16 mouse cellular contexts compared by ENCODE assay signal in the genomic region with DNA sequence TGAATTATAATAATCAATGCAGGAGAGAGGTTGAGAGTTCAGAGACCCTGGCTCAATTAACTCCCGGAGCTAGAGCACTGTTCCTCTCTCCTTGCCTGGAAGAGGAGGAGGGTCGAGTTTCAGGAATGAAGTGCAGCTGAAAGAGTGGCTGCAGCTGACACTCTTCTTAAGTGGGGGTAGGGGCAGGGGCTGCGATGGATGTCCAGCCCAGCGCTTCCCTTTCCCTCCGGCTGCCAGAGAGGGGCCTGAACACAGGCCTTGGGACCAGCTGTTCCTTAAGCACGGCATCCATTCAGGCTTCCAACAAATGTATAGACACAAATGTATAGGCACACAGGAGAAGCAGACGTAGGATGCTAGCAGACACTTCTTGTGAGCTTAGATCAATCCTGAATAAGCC. TPM values are rescaled to one million over a fixed set of nuclear protein-coding genes. Genes with fewer than 3 reads are reported as not detected.
DNase-seq lines count a peak whose midpoint lies in the region; ATAC-seq and TF ChIP-seq lines count a peak whose summit lies in the region.
"Had no signal": no experiment of that assay in that cellular context is flagged by ENCODE, and none has a peak within 500 bp of the region (broad histone marks: within the 10 kb centered on the region; RNA-seq: fewer than 3 reads in every experiment).

No protein-coding gene starts in this region.

- H3K4me3 ChIP-seq in hindbrain, embryonic 10.5 days, result no peak overlapping the region
- H3K4me3 ChIP-seq in hindbrain, embryonic 12.5 days, result no peak overlapping the region
- H3K4me3 ChIP-seq in midbrain, postnatal 0 days (ENCODE audit: low read depth, low read length), result no peak overlapping the region
- H3K4me3 ChIP-seq in midbrain, embryonic 16.5 days (ENCODE audit: low read depth, low read length), result no peak overlapping the region
- H3K4me3 ChIP-seq: erythroblast, embryonic 14.5 days; heart, embryonic 15.5 days had no signal

- no peak for TF ChIP-seq CTCF in midbrain, postnatal 0 days (IDR thresholded peaks at IDR 0.05)

- H3K36me3 ChIP-seq in hindbrain, embryonic 10.5 days, result no peaks in the 10 kb centered on the region
- no peaks in the 10 kb centered on the region for H3K36me3 ChIP-seq in hindbrain, embryonic 12.5 days
- no peaks in the 10 kb centered on the region for H3K36me3 ChIP-seq in midbrain, postnatal 0 days (ENCODE audit: insufficient read depth, low read length)
- no peaks in the 10 kb centered on the region for H3K36me3 ChIP-seq in midbrain, embryonic 16.5 days (ENCODE audit: control insufficient read depth, insufficient read depth, low read length)
- H3K36me3 ChIP-seq: heart, embryonic 15.5 days had no signal

- H3K4me1 ChIP-seq in hindbrain, embryonic 10.5 days (replicated peaks), result peaks cover 62% of the 10 kb centered on the region
- peaks cover 33% of the 10 kb centered on the region for H3K4me1 ChIP-seq in hindbrain, embryonic 12.5 days
- peaks cover 4% of the 10 kb centered on the region; the same call in 1 of the 2 replicates for H3K4me1 ChIP-seq in midbrain, postnatal 0 days (ENCODE audit: insufficient read depth, low read length)
- H3K4me1 ChIP-seq in midbrain, embryonic 16.5 days (ENCODE audit: control insufficient read depth, insufficient read depth, low read length), result peaks cover 13% of the 10 kb centered on the region

- ATAC-seq in hindbrain, embryonic 12.5 days (ENCODE audit: low FRiP score), result no peak
- ATAC-seq in midbrain, postnatal 0 days (ENCODE audit: low FRiP score), result no peak
- ATAC-seq in midbrain, embryonic 16.5 days, result no peak

- no peaks in the 10 kb centered on the region for H3K9me3 ChIP-seq in hindbrain, embryonic 10.5 days
- H3K9me3 ChIP-seq in hindbrain, embryonic 12.5 days (replicated peaks), result no peaks in the 10 kb centered on the region
- H3K9me3 ChIP-seq in midbrain, postnatal 0 days (ENCODE audit: low read length), result no peaks in the 10 kb centered on the region
- no peaks in the 10 kb centered on the region for H3K9me3 ChIP-seq in midbrain, embryonic 16.5 days (replicated peaks; ENCODE audit: control insufficient read depth, low read length, poor library complexity, severe bottlenecking)
- H3K9me3 ChIP-seq: heart, embryonic 15.5 days had no signal

- no peak overlapping the region for H3K9ac ChIP-seq in hindbrain, embryonic 12.5 days
- H3K9ac ChIP-seq in midbrain, postnatal 0 days (replicated peaks; ENCODE audit: low read length, poor library complexity, severe bottlenecking), result no peak overlapping the region
- no peak overlapping the region for H3K9ac ChIP-seq in midbrain, embryonic 16.5 days (ENCODE audit: low read depth, low read length)
- H3K9ac ChIP-seq: heart, embryonic 15.5 days; liver, embryonic 14.5 days had no signal

- 13% methylated on average over 7 of the region's 7 CpGs for WGBS in hindbrain, embryonic 10.5 days
- WGBS in hindbrain, embryonic 12.5 days, result 13% methylated on average over 7 of the region's 7 CpGs
- 26% methylated on average over 7 of the region's 7 CpGs for WGBS in midbrain, postnatal 0 days
- WGBS in midbrain, embryonic 16.5 days, result 17% methylated on average over 7 of the region's 7 CpGs

- DNase-seq in cerebellum, adult 9-11 months, result peak; percentile 14
- DNase-seq in cerebellum, adult 9-10 months, result no peak
- DNase-seq in hindbrain, embryonic 10.5 days (ENCODE audit: low spot score), result no peak
- no peak for DNase-seq in midbrain, postnatal 0 days (ENCODE audit: low spot score)
- DNase-seq in frontal cortex, adult 2 months (ENCODE audit: extremely low spot score in 1 of 2, low spot score in 1 of 2), result no peak
- no peak for DNase-seq in B cell, adult 2 months
- DNase-seq: adrenal gland, adult 2 months; cerebellum, postnatal 14 days; kidney, adult 11 months; kidney, postnatal 36 days; spleen, adult 18-20 months had no signal

- peak overlapping the region; percentile 53 for H3K27ac ChIP-seq in hindbrain, embryonic 10.5 days
- H3K27ac ChIP-seq in hindbrain, embryonic 12.5 days, result no peak overlapping the region
- H3K27ac ChIP-seq in midbrain, postnatal 0 days (ENCODE audit: low read depth, low read length), result no peak overlapping the region
- no peak overlapping the region for H3K27ac ChIP-seq in midbrain, embryonic 16.5 days (ENCODE audit: low read length)
- H3K27ac ChIP-seq: heart, embryonic 15.5 days; liver, embryonic 14.5 days had no signal

- H3K4me2 ChIP-seq in hindbrain, embryonic 12.5 days (replicated peaks), result no peak overlapping the region
- H3K4me2 ChIP-seq in midbrain, postnatal 0 days (ENCODE audit: low read depth, low read length, poor library complexity, severe bottlenecking), result peak overlapping the region; percentile 16
- H3K4me2 ChIP-seq in midbrain, embryonic 16.5 days (ENCODE audit: low read length), result no peak overlapping the region

- H3K27me3 ChIP-seq in hindbrain, embryonic 10.5 days (ENCODE audit: insufficient read depth, poor library complexity, severe bottlenecking), result peaks cover 45% of the 10 kb centered on the region
- peaks cover 35% of the 10 kb centered on the region for H3K27me3 ChIP-seq in hindbrain, embryonic 12.5 days
- H3K27me3 ChIP-seq in midbrain, postnatal 0 days (ENCODE audit: insufficient read depth, low read length), result peaks cover 18% of the 10 kb centered on the region; the same call in 1 of the 2 replicates
- H3K27me3 ChIP-seq in midbrain, embryonic 16.5 days (ENCODE audit: control insufficient read depth, insufficient read depth, low read depth, low read length), result peaks cover 11% of the 10 kb centered on the region

RNA-seq across cellular contexts. Expression of gene Inka2, which starts 3.2 kb away (rescaled TPM):
- 2.1 and 4.3 TPM in 2 replicates for polyA plus RNA-seq in hindbrain, embryonic 10.5 days (2016; fragmentation: Nextera tagmentation; extraction: Ambion mirVana)
- 2.4 and 2.6 TPM in 2 replicates for polyA plus RNA-seq in hindbrain, embryonic 12.5 days (2016; fragmentation: Nextera tagmentation; extraction: Ambion mirVana)
- total RNA-seq in midbrain, postnatal 0 days (2014; rRNA removed), result 7.2 and 7.7 TPM in 2 replicates
- polyA plus RNA-seq in midbrain, postnatal 0 days (2015; fragmentation: Nextera tagmentation; extraction: Ambion mirVana), result 3.3 and 3.7 TPM in 2 replicates
- polyA plus RNA-seq in midbrain, embryonic 16.5 days (2015; fragmentation: Nextera tagmentation; extraction: Ambion mirVana), result 5.5 and 7.0 TPM in 2 replicates
- 52.9 and 59.1 TPM in 2 replicates for polyA plus RNA-seq in frontal cortex, adult 2 months (2012; rRNA removed)

RNA-seq across cellular contexts. Expression of gene Ddx20, which starts 20.2 kb away (rescaled TPM):
- polyA plus RNA-seq in hindbrain, embryonic 10.5 days (2016; fragmentation: Nextera tagmentation; extraction: Ambion mirVana), result 42.0 and 49.6 TPM in 2 replicates
- polyA plus RNA-seq in hindbrain, embryonic 12.5 days (2016; fragmentation: Nextera tagmentation; extraction: Ambion mirVana), result 34.6 and 36.7 TPM in 2 replicates
- total RNA-seq in midbrain, postnatal 0 days (2014; rRNA removed), result 23.0 and 28.7 TPM in 2 replicates
- 16.5 TPM in 2 replicates for polyA plus RNA-seq in midbrain, postnatal 0 days (2015; fragmentation: Nextera tagmentation; extraction: Ambion mirVana)
- polyA plus RNA-seq in midbrain, embryonic 16.5 days (2015; fragmentation: Nextera tagmentation; extraction: Ambion mirVana), result 24.6 and 27.1 TPM in 2 replicates
- polyA plus RNA-seq in frontal cortex, adult 2 months (2012; rRNA removed), result 10.3 and 10.8 TPM in 2 replicates
